Mouse (Mus musculus) liver, embryonic 14.5 days (tissue): ENCODE measurements around the gene Atp6v1g2. TPM values are rescaled to one million over a fixed set of nuclear protein-coding genes. Genes with fewer than 3 reads are reported as not detected.

ENCODE experiments used
- ATAC-seq: fragments of 200-750 bp; cut with Nextera tagmentation; 2 replicates; pipeline ENCODE4 v1.8.0; 2017; ENCODE audit warnings: moderate number of reproducible peaks, mild to moderate bottlenecking, moderate library complexity; ENCODE audit not compliant: insufficient read depth
- DNase-seq, 3 experiments: peaks; one replicate each; pipeline ENCODE4 v3.0.0-alpha.2; 2012 to 2013; ENCODE audit warnings: low read depth in 3 of 3, low spot score in 3 of 3
- H3K27ac ChIP-seq: fragments of 300-500 bp; sonication (generic); 2 replicates; pipeline ENCODE4 v1.5.1; 2014; ENCODE audit warnings: moderate library complexity, mild to moderate bottlenecking, control low read depth, inconsistent platforms
- H3K27me3 ChIP-seq: fragments of 300-500 bp; sonication (generic); 2 replicates; pipeline ENCODE4 v1.6.1; 2014; ENCODE audit warnings: mild to moderate bottlenecking, low read length, moderate library complexity; ENCODE audit not compliant: control insufficient read depth, insufficient read depth
- H3K36me3 ChIP-seq: fragments of 300-500 bp; sonication (generic); replicated peaks from 2 replicates; pipeline ENCODE4 v1.6.1; 2014; ENCODE audit warnings: low read depth; ENCODE audit not compliant: control insufficient read depth, insufficient read depth
- H3K4me1 ChIP-seq, 2 experiments: fragments of 200-500 bp in 1 of 2; fragments of 300-500 bp in 1 of 2; sonication (generic) in 1 of 2; replicated peaks; 2 replicates each; pipeline ENCODE4 v1.6.1; 2012 to 2014; ENCODE audit warnings: antibody characterized with exemption in 1 of 2, inconsistent platforms in 1 of 2, low read length in 1 of 2; ENCODE audit not compliant: control insufficient read depth in 2 of 2, insufficient read depth in 2 of 2
- H3K4me2 ChIP-seq: fragments of 300-500 bp; sonication (generic); 2 replicates; pipeline ENCODE4 v1.6.1; 2014; ENCODE audit warnings: low read depth, mild to moderate bottlenecking, control low read depth, moderate library complexity
- H3K4me3 ChIP-seq, 2 experiments: fragments of 200-500 bp in 1 of 2; fragments of 300-500 bp in 1 of 2; sonication (generic) in 1 of 2; 2 replicates each; pipeline ENCODE4 v1.5.1; 2012 to 2014; ENCODE audit warnings: low read depth in 2 of 2, low read length in 2 of 2, mild to moderate bottlenecking in 2 of 2, control low read depth in 1 of 2, inconsistent platforms in 1 of 2, moderate library complexity in 1 of 2; ENCODE audit not compliant: insufficient read depth in 1 of 2
- H3K9ac ChIP-seq: fragments of 300-500 bp; sonication (generic); replicated peaks from 2 replicates; pipeline ENCODE4 v1.6.1; 2014; ENCODE audit warnings: mild to moderate bottlenecking, control low read depth, moderate library complexity
- H3K9me3 ChIP-seq: fragments of 300-500 bp; sonication (generic); 2 replicates; pipeline ENCODE4 v1.6.1; 2016; ENCODE audit warnings: low read length, mixed read lengths; ENCODE audit not compliant: control insufficient read depth
- CTCF ChIP-seq: IDR thresholded peaks from 2 replicates; pipeline ENCODE4 v1.5.1; 2016; ENCODE audit warnings: antibody characterized with exemption, low read depth, control low read depth
- EP300 ChIP-seq: IDR thresholded peaks from 2 replicates; pipeline ENCODE4 v1.6.1; 2016; ENCODE audit warnings: antibody characterized with exemption, low read depth
- WGBS: fragments of 180-500 bp; shearing (Covaris S2); extraction: QIAGEN DNeasy Blood & Tissue Kit; methylation state at CpG from one replicate; pipeline ENCODE4 v1.1.7; 2014; ENCODE audit not compliant: insufficient replicate concordance; 5-methylcytosine and 5-hydroxymethylcytosine counted together
- polyA plus RNA-seq, 2 experiments: library from polyadenylated mRNA; depleted of rRNA in 1 of 2; stranded (reverse) in 1 of 2; unstranded in 1 of 2; fragments of >200 nt; fragmentation: Nextera tagmentation in 1 of 2; extraction: Ambion mirVana in 1 of 2; gene quantifications; 2 replicates each; pipeline versions ENCODE4 v1.2.1 to v1.2.3; 2012 to 2014

Gene Atp6v1g2
- polyA plus RNA-seq, 2 experiments, result 0.76 to 1.8 TPM

DNA sequence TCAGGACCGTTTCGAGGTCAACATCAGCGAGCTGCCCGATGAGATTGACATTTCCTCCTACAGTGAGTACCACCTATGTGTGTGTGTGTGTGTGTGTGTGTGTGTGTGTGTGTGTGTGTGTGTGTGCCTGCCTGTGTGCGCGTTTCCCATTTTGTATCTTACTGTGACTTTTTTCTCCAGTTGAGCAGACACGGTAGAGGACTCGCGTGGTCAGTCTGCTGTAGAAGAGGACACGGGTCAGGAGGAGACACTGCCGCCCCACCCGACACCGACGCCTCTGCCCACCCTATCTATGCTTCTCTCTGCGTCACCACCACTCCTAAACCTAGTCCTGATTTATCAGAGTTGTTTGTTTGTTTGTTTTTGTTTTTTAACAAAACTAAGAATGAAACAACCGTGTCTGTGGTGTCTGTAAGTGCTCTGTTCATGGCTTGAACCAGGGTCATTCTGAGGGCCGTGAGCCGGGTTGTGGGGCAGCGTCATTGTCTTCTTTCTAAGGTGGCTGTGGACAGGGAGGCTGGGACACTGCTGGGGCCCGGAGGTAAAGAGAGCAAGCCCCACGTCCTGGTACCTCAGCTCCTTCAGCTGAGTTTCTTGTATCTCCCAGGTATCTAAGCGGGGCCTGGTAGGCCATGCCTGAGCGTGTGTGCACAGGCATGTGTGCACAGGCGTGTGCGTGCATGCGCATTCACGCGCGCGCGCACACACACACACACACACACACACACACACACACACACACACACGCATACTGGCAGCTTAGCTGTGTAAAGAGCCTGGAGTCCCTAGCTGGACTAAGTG lies 20.0 kb downstream of the Atp6v1g2 start:
- Histone ChIP-seq H3K9ac (no peak overlapping the region), H3K4me3 (no peak overlapping the region), H3K9me3 (no peaks in the 10 kb centered on the region), H3K27me3 (no peaks in the 10 kb centered on the region), H3K4me2 (no peak overlapping the region), H3K4me1 (peaks cover 0 to 9% of the 10 kb centered on the region in 2 experiments; a peak in 3 of 4 replicates), H3K36me3 (peaks cover 50% of the 10 kb centered on the region), H3K27ac (no peak overlapping the region)
- ATAC-seq (no peak), DNase-seq (no peak)
- TF ChIP-seq CTCF, result no peak
- 81% methylated on average over 32 of the region's 32 CpGs for WGBS

DNA sequence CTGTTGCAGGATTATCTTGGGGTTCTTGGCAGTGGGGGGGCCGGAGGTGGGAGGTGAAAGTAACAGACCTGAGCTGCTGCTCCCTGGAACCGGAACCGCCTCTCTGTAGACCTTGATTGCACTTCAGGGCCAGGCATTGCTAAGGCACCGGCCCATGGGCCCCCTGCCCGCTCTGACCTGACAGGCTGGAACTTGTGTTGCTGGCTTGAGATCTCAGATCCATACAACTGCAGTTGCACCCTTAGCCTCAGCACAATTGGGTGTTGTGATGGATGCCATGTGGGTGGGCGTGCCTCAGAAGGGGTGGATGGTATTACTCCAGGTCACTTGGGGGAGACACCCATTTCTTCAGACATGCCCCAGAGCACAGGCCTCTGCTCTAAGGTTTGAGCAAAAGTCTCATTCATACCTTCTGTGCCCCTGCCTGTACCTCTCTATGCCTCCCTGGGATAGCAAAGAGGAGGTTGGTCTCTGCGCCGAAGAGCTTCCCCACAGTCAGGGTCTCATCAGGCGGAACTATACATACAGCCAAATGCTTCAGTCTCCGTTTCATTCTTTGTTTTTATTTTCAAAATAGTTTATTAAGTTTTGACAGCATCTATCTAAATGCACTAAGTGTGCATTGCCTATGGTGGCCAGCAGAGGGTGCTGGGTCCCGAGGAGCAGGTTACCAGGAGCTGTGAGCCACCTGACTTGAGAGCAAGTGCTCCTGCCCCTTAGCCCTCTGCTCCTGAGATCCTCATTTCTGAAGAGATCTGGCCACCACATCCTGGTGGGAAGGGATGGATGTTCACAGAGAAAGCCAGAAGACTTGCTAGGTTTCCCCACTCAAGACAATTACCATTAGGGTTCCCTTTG lies 21.0 kb downstream of the Atp6v1g2 start:
- Histone ChIP-seq H3K9me3 (no peaks in the 10 kb centered on the region), H3K27me3 (no peaks in the 10 kb centered on the region), H3K4me2 (no peak overlapping the region), H3K4me1 (peaks cover 0 to 14% of the 10 kb centered on the region in 2 experiments; a peak in 3 of 4 replicates), H3K4me3 (no peak overlapping the region), H3K9ac (no peak overlapping the region), H3K27ac (no peak overlapping the region), H3K36me3 (peaks cover 40% of the 10 kb centered on the region)
- TF ChIP-seq CTCF, result peak; percentile 95
- TF ChIP-seq EP300, result no peak
- DNase-seq (no peak), ATAC-seq (peak; percentile 9; the same call in 1 of the 2 replicates)
- WGBS, result 50% methylated on average over 11 of the region's 11 CpGs

DNA sequence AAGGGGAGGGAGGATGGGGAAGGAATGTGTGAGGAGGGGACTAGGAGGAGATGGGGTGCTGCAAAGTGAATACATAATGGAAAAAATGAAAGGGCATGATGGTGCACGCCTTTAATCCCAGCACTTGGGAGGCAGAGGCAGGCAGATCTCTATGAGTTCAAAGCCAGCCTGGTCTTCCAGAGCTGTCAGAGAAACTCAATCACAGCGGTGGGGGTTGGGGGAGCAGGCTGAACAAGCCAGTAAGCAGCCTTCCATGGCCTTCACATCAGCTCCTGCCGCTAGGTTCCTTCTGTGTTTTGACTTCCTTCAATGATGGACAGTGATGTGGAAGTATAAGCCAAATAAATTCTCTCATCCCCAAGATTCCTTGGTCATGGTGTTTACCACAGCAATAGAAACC lies 21.8 kb downstream of the Atp6v1g2 start:
- ATAC-seq (no peak), DNase-seq (no peak)
- Histone ChIP-seq H3K9me3 (no peaks in the 10 kb centered on the region), H3K27ac (no peak overlapping the region), H3K27me3 (no peaks in the 10 kb centered on the region), H3K4me3 (no peak overlapping the region), H3K4me2 (no peak overlapping the region), H3K4me1 (peaks cover 0 to 15% of the 10 kb centered on the region in 2 experiments; a peak in 3 of 4 replicates), H3K36me3 (peaks cover 34% of the 10 kb centered on the region), H3K9ac (no peak overlapping the region)
- WGBS, result 42% methylated on average over 3 of the region's 3 CpGs
- TF ChIP-seq EP300 (no peak), CTCF (no peak)

DNA sequence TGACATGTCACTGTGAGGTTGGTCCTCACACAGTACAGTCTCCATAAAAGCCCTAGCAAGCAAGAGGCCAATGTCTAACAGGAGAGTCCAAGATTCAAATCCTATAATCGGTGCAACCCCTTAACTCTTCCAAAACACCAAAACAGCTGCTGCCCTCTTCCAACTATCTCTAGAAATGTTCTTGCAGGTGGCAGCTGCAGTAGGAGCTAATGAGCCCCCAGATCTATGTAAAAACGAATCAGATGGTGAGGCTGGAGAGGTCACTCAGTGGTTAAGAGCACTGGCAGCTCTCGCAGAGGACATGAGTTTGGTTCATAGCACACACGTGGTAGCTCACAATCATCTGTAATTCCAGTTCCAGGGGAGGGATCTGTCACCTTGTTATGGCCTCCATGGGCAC lies 22.2 kb downstream of the Atp6v1g2 start:
- H3K27me3 ChIP-seq, result no peaks in the 10 kb centered on the region
- WGBS, result 54% methylated on average over 4 of the region's 4 CpGs
- ATAC-seq (no peak), DNase-seq (no peak)
- TF ChIP-seq EP300 (no peak), CTCF (no peak)
- no peak overlapping the region for H3K4me3 ChIP-seq
- no peaks in the 10 kb centered on the region for H3K9me3 ChIP-seq
- H3K9ac ChIP-seq, result no peak overlapping the region
- H3K4me2 ChIP-seq, result no peak overlapping the region
- H3K27ac ChIP-seq, result no peak overlapping the region
- peaks cover 30% of the 10 kb centered on the region for H3K36me3 ChIP-seq
- H3K4me1 ChIP-seq, result peaks cover 0 to 15% of the 10 kb centered on the region in 2 experiments; a peak in 3 of 4 replicates

DNA sequence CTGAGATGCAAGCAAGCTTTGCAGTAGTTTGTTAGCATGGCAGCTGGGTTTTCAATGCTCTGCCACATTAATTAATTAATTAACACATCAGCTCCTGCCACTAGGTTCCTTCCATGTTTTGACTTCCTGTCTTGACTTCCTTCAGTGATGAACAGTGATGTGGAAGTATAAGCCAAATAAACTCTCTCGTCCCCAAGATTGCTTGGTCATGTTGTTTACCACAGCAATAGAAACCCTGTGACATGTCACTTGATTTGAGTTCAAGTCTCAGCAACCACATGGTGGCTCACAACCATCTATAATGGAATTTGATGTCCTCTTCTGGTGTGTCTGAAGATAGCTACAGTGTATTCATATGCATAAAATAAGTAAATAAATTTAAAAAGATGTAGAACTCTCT lies 23.9 kb downstream of the Atp6v1g2 start:
- Histone ChIP-seq H3K27ac (peak overlapping the region; percentile 83), H3K4me3 (peak overlapping the region in 1 of 2 experiments; percentile 58; a peak in 1 of 4 replicates), H3K9me3 (no peaks in the 10 kb centered on the region), H3K36me3 (peaks cover 16% of the 10 kb centered on the region), H3K4me2 (peak overlapping the region; percentile 79), H3K4me1 (peaks cover 1 to 18% of the 10 kb centered on the region in 2 experiments), H3K9ac (peak overlapping the region; percentile 73), H3K27me3 (no peaks in the 10 kb centered on the region)
- ATAC-seq (peak; percentile 38; the same call in 1 of the 2 replicates), DNase-seq (no peak)
- 7% methylated on average over 1 of the region's 1 CpGs for WGBS
- no peak for TF ChIP-seq CTCF
- TF ChIP-seq EP300, result no peak
